Mouse (Mus musculus) kidney, embryonic 14.5 days (tissue): ENCODE measurements at regions not wholly inside any gene's neighbourhood (a gene's known extent, or its start where the extent isn't known, plus 50 kb on each side); places are given as distances from the start of the nearest gene placed in this dataset.

Experiments
- ATAC-seq: fragments of 200-750 bp; cut with Nextera tagmentation; 2 replicates; pipeline ENCODE4 v1.8.0; 2017; ENCODE audit warnings: moderate number of reproducible peaks, mild to moderate bottlenecking, moderate TSS enrichment, moderate library complexity; ENCODE audit not compliant: low FRiP score, low TSS enrichment
- H3K27ac ChIP-seq: fragments of 300-500 bp; sonication (generic); 2 replicates; pipeline ENCODE4 v1.5.1; 2014; ENCODE audit warnings: low read depth, mild to moderate bottlenecking, low read length, moderate library complexity, mixed read lengths
- H3K27me3 ChIP-seq: fragments of 300-500 bp; sonication (generic); 2 replicates; pipeline ENCODE4 v1.6.1; 2014; ENCODE audit warnings: mild to moderate bottlenecking, low read length; ENCODE audit not compliant: control insufficient read depth, insufficient read depth
- H3K36me3 ChIP-seq: fragments of 300-500 bp; sonication (generic); 2 replicates; pipeline ENCODE4 v1.6.1; 2014; ENCODE audit warnings: low read length, mixed read lengths; ENCODE audit not compliant: control insufficient read depth, insufficient read depth
- H3K4me1 ChIP-seq: fragments of 300-500 bp; sonication (generic); 2 replicates; pipeline ENCODE4 v1.6.1; 2014; ENCODE audit warnings: low read length, mixed read lengths; ENCODE audit not compliant: control insufficient read depth, insufficient read depth
- H3K4me2 ChIP-seq: fragments of 300-500 bp; sonication (generic); replicated peaks from 2 replicates; pipeline ENCODE4 v1.6.1; 2014; ENCODE audit warnings: low read depth, mild to moderate bottlenecking, low read length
- H3K4me3 ChIP-seq: fragments of 300-500 bp; sonication (generic); 2 replicates; pipeline ENCODE4 v1.5.1; 2014; ENCODE audit warnings: mild to moderate bottlenecking, low read length
- H3K9ac ChIP-seq: fragments of 300-500 bp; sonication (generic); 2 replicates; pipeline ENCODE4 v1.6.1; 2014; ENCODE audit warnings: low read depth, mild to moderate bottlenecking, low read length, moderate library complexity
- H3K9me3 ChIP-seq: fragments of 300-500 bp; sonication (generic); 2 replicates; pipeline ENCODE4 v1.6.1; 2016; ENCODE audit warnings: low read length; ENCODE audit not compliant: control insufficient read depth
- WGBS: fragments of 180-500 bp; shearing (Covaris S2); extraction: QIAGEN DNeasy Blood & Tissue Kit; methylation state at CpG from one replicate; pipeline ENCODE4 v1.1.7; 2014; 5-methylcytosine and 5-hydroxymethylcytosine counted together

DNA sequence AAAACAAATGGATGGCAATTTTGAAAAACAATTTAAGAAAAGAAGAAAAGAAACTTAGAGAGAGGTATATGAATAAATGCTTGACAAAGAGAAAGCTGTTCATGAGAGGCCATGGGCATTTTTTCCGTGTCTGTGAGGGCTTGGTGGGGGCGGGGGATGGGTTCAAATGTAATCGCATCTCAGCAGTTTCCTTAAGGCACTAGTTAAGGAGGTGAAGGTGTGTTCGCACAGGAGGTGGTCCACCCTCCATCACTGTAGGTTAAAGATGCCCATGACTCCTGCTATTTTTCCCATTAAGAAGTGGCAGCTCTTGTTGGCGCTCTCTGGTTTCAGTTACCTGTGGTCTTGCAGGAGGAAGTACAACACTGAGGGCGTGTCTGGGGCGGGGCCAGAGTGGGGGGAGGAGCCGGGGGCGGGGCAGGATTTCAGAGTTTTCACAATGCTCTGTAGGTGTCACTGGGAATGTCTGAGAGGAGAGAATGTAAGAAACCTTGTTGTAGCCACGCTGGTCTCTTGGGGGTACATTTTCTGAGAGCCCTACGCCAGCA is 126.0 kb downstream of the Gm10131 start:
- Histone ChIP-seq H3K36me3 (no peaks in the 10 kb centered on the region), H3K4me1 (peaks cover 11% of the 10 kb centered on the region; the same call in 1 of the 2 replicates), H3K27ac (no peak overlapping the region), H3K27me3 (no peaks in the 10 kb centered on the region), H3K4me3 (no peak overlapping the region), H3K9me3 (no peaks in the 10 kb centered on the region), H3K4me2 (no peak overlapping the region), H3K9ac (no peak overlapping the region)
- 62% methylated on average over 11 of the region's 11 CpGs for WGBS
- no peak for ATAC-seq

DNA sequence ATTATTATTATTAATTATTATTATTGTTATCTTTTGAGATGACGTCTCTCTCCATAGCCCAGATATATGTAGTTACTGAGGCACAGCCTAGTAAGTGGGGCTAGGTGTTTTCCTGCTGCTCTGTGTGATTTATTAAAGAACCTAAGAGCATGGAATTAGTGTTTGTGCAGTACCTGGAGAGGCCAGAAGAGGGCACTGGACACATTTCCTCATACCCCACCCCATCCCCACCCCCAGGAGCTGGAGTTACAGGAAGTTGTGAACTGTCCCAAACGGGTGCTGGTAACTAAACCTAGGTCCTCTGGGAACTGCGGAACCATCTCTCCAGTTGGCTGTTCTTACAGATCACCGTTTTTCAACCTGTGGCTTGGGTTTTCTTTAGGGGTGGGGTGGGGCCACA is 129.9 kb downstream of the Gm10131 start:
- Histone ChIP-seq H3K36me3 (no peaks in the 10 kb centered on the region), H3K4me2 (no peak overlapping the region), H3K4me1 (peaks cover 21% of the 10 kb centered on the region; the same call in 1 of the 2 replicates), H3K27me3 (no peaks in the 10 kb centered on the region), H3K9ac (no peak overlapping the region), H3K9me3 (no peaks in the 10 kb centered on the region), H3K27ac (no peak overlapping the region), H3K4me3 (no peak overlapping the region)
- 67% methylated on average over 4 of the region's 4 CpGs for WGBS
- no peak for ATAC-seq

DNA sequence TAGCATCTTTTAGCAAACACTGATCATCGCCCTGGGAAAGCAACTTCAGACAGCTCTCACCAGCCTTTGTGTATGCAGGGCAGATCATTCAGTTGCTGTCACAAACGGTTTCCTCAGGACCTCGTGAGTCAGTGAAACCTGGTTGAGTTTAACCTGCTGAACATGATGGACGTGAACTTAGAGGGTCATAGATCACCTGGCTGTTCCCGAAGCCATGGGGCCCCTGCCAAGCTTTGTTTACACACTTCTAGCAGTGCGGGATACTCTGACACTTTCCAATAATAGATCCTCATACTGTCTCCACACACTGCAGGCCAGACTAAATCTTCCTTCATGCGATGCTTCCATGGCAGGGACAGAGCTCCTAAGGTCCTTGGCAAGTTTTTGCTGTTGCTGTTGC is 130.5 kb downstream of the Gm10131 start:
- no peak for ATAC-seq
- 30% methylated on average over 7 of the region's 7 CpGs for WGBS

More for the DNA sequence above, 130.5 kb downstream of the Gm10131 start:
- Histone ChIP-seq H3K9me3 (no peaks in the 10 kb centered on the region), H3K4me2 (no peak overlapping the region), H3K27ac (no peak overlapping the region), H3K36me3 (no peaks in the 10 kb centered on the region), H3K4me3 (no peak overlapping the region), H3K9ac (no peak overlapping the region), H3K4me1 (peaks cover 17% of the 10 kb centered on the region; the same call in 1 of the 2 replicates), H3K27me3 (no peaks in the 10 kb centered on the region)
